Mouse (Mus musculus) mesoderm, embryonic 11.5 days (tissue): ENCODE results near the gene Shank3.

ENCODE experiments used
- DNase-seq: peaks from one replicate; pipeline ENCODE4 v3.0.0-alpha.2; 2012; ENCODE audit warnings: low read depth, low spot score

Shank3 gene

DNA sequence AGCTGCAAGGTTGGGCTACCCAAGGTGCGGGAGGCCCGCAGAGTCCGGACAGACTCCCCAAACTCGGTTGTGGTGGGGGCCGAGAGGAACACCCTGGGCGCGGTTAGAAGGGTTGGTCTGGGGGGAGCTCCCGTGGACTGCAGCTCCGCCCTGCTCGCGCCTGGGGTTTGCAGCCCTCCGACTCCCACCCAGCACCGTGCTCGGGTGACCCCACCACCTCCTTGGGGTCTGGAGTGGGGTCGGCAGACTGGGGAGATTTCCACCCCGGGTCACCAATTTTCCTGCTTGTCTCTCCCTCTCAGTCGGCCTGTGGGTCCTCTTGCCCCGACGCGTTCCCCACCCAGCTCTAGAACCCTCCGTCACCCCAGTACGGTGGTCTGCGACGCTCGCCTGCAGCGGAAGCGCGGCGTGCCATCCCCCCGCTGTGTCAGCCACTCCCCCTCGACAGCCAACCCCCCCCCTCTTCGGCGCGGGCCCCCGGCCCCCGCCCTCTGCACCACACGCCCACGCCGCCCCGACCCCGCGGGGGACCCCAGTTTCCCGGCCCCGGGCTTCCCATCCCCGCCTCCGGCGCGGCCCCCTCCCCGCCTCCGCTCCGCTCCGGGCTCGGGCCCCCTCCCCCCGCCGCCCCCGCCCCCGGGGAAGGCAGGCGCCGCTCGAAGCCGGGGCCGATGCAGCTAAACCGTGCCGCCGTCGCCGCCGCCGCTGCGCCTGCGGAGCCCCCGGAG lies at the start of gene Shank3:
TSS of gene Shank3 (plus strand) at position 663 of the 728 bp plus-strand sequence.
- peak; percentile 36 for DNase-seq

DNA sequence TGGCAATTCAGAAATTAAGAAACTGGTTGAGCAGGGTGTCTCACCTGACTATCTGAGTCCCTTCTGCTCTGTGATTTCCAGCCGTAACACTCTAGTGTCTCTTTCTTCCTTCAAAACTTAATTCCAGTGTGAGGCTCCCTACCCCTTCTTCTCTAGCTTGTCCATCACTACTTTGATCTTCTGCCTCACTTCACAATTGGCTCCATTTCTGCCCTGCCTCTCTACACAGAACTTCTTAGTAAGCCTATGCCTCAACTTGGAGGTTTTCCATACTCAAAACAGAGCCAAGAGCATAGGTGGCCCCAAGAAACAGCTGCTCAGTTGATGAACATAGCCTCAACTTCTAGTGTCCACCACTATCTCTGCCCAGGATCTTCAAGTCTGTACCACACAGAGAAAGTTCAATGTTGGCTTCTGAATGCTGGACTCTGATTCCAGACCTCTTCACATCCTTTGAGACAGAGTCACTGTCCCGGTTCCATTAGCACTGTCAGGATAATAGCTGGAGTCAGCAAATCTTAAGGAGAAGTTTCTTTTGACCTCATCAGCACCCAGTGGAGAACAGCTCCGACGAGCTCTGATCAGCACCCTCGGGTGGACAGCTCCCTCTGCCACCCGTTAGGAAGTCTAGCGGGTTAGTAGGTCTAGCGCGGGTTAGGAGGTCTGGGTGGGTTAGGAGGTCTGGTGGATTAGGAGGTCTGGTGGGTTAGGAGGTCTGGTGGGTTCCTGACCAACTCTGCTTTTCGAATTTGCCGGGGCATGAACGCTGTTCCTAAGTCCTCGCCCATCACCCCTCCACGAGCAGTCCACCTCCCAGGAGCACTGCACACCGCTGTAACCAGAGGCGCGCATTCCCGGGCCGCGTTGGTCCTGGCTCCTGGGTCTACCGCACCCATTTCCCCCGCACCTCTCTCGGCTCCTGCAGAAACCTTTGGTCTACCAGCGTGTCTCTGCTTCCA lies 46.2 kb upstream of the Shank3 start:
- DNase-seq, result peak; percentile 82

- peak; percentile 41 for DNase-seq
These were observed 45.5 kb upstream of the Shank3 start, which contains the start of gene Mapk8ip2 for GRCm38 (mm10) chr15:89453865-89454478. Gene Mapk8ip2 (plus strand): TSS chr15:89453913.

DNA sequence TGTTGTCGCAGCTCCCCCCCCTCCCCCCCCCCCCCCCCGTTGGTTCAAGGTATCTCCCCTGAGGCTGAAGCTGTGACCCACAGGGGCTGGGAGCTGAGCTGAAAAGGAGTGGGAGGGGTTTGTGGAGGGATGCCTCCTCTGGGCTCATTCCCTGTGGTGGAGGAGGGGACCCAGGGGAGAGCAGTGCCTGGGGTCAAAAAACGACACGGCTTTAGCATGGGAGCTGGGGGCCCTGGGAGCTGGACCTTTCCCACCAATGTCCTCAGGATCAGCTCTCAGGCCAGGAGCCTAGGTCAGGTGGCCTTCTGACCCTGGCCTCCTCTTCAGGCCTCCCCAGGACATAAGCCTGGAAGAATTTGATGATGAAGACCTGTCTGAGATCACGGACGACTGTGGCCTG lies 44.6 kb upstream of the Shank3 start:
- no peak for DNase-seq

DNA sequence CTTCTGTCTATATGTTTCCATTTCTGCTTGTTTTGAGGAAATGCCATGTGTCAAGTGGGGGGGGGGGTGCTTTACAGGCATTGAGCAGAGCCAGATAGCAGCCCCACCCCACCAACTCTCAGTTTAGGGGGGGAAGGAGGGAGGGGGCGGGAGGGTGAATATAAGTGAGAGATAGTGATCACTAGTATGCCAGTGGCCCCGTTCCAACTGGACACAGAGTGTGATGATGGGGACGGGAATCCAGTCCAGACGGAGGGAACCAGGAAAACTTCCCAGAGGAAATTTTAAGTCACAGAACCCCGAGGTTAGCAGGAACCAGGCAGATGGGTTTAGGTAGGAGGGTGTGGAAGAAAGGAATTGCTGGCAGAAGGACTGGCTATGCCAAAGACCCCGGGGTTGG lies 43.8 kb upstream of the Shank3 start:
- DNase-seq, result no peak

DNA sequence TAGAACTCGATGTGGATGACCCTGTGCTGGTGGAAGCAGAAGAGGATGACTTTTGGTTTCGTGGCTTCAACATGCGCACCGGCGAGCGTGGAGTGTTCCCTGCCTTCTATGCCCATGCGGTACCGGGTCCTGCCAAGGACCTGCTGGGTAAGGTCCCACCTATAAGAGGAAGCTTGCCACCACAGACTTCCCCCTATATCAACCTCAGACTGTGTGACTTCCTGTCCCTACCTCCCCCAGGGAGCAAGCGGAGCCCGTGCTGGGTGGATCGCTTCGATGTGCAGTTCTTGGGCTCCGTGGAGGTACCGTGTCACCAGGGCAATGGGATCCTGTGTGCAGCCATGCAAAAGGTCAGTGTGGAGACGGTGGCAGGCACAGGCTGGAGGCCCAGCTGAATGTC lies 40.5 kb upstream of the Shank3 start:
- DNase-seq, result no peak

DNA sequence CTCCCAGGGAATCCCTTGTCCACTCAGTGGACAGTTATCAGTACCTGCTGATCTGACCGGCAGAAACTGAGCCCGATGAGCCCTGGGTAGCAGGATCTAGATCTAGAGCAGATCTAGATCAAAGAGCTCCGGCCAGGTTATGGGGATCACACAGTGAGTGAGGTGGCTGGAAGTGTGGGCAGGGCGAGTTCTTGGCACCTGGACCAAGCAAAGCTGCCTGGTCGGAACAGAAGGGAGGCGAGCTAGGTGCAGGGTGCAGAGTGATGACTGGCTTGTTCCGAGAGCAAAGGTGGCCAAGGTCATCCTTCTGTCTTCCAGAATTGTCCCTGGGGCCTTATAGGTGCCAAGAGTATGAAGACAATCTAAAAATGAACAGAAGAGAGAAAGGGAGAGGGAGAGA lies 39.6 kb upstream of the Shank3 start:
- DNase-seq, result no peak

DNA sequence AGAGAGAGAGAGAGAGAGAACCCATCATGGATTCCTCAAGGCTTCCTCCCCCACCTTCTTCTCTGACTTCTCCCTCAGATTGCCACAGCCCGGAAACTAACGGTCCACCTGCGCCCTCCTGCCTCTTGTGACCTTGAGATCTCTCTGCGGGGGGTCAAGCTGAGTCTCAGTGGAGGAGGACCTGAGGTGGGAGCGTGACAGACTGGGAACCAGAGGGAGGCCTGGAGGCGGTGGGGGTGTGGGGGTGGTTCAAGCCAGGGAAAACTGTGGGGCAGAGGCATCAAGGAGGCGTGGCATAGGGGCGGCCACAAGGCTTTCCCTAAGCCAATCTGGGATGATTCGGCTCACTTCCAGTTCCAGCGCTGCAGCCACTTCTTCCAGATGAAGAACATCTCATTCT lies 39.1 kb upstream of the Shank3 start:
- DNase-seq, result no peak

- DNase-seq, result no peak
These were observed 38.1 kb upstream of the Shank3 start for GRCm38 (mm10) chr15:89461321-89461720.

DNA sequence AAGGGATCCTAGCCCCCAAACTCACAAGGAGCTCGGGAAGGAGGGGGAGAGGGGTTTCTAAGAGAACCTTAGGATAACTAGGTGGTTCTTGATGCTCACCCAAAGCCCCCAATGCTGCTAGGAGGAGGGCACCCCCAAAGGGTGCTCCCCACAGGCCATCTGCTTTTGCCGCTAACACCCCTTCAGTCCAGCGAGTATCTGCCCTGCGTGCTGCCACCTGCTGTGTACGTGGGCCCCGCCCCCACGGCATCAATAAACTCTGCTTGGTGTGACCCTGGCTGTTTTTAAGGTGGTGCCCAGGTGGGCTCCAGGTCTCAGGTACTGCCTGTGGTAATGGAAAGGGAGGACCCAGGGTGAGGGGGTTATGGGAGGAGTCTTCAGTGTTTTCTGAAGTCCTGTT lies 37.2 kb upstream of the Shank3 start:
- DNase-seq, result no peak

- DNase-seq, result no peak
These were observed 35.8 kb upstream of the Shank3 start for GRCm38 (mm10) chr15:89463334-89464235.

DNA sequence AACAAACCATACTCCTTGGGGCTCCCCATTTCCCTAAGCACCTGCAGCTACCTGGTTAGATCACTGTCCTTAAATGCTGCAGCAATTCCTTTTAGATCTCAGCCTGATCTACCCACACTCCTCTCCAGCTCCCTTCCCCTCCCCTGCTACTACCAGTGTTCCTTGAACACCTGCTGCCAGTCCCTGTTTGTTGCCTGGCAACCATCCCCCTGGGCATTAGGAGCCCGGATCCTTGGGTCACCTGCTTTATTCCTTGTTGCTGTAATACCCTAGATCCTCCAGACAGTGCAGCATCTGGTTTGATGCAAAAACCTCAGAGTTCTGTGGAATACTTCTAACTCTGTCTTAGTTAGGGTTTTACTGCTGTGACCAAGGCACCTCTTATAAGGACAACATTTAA lies 34.4 kb upstream of the Shank3 start:
- peak; percentile 48 for DNase-seq

DNA sequence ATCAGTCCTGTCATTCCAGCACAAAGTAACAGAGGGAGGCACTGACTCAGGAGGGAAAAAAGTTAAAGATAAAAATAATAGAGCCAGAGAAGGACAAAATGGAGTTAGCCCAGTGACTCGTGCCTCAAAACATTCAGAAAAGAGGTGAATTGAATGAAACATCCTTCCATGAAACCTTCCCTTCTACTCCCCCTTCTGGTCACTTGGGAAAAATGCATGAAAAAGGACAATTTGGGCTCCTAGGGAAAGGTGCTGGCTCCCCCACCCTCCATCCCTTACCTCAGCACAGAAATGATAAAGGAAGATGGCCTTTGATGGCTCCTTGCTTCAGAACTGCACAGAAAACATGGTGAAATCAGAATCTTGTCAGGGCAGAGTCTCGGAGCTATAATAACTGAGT lies 30.8 kb upstream of the Shank3 start:
- DNase-seq, result peak; percentile 47

DNA sequence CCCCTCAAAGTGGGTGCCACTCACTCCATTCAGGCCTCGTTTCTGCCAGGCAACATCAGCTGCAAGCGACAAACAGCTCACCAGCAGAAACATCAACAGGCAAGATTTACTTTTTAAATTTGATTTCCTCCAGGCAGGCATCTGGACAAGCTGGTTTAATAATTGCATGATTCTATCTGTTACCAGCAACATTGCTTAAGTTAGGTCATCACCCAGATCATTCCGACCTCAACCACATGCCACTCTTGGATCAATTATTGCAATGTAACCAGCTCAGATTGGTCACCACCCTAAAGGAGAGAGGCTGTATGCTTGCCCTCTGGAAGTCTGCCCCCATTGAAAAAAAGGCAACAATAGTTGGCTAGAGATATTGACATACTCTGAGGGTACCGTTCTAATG lies 27.9 kb upstream of the Shank3 start:
- DNase-seq, result no peak

DNA sequence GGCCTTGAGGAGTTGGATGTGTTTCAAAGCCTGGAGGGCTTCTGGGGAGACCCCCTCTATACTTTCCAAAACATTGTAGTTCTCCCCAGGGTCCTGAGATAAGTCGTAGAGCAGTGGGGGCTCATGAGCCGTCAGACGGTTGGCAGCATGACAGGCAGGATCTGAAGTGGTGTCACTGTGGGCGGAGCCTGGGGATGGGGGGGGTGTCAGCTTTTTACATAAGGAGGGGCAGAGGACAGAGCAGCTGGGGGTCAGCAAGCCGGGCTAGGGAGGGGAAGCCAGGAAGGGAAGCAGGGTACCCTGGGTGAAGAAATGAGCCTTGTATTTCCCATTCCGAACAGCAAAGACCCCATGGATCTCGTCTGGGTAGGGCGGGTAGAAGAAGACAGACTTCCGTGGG lies 26.1 kb upstream of the Shank3 start:
- DNase-seq, result no peak

- DNase-seq, result no peak
These were observed 25.5 kb upstream of the Shank3 start for GRCm38 (mm10) chr15:89473921-89474320.

DNA sequence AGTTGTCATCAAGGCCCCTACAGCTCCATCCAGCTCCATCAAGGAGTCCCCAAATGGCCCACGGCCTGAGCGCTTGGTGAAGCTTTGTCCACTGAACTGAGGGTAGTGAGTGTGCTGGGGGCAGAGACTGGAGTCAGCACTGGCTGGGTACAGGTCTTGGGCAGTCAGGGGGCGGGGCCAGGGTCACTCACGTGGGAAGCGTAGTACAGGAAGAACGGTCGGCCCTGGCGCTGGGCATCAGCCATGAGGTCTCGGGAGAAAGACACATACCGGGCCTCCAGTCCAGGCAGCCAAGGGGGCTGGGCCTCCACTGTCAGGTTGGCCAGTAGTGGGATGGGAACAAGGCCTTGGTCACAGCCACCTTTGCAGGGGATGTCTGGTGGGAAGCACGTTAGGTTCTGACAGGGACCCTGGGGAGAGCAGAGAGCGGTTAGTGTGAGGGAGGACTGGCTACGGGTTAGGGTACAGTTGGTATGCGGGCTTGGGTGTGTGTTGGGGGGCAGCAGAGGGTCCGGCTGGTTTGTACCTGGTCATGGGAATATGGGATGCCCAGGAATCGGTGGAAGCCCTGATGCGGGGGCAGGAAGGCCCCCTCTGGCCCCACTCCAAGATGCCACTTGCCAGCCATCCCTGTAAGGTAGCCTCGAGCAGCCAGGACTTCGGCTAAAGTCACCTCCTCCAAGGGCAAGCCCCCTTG lies 24.7 kb upstream of the Shank3 start:
- no peak for DNase-seq

- DNase-seq, result no peak
These were observed 24.2 kb upstream of the Shank3 start for GRCm38 (mm10) chr15:89475293-89475600.

DNA sequence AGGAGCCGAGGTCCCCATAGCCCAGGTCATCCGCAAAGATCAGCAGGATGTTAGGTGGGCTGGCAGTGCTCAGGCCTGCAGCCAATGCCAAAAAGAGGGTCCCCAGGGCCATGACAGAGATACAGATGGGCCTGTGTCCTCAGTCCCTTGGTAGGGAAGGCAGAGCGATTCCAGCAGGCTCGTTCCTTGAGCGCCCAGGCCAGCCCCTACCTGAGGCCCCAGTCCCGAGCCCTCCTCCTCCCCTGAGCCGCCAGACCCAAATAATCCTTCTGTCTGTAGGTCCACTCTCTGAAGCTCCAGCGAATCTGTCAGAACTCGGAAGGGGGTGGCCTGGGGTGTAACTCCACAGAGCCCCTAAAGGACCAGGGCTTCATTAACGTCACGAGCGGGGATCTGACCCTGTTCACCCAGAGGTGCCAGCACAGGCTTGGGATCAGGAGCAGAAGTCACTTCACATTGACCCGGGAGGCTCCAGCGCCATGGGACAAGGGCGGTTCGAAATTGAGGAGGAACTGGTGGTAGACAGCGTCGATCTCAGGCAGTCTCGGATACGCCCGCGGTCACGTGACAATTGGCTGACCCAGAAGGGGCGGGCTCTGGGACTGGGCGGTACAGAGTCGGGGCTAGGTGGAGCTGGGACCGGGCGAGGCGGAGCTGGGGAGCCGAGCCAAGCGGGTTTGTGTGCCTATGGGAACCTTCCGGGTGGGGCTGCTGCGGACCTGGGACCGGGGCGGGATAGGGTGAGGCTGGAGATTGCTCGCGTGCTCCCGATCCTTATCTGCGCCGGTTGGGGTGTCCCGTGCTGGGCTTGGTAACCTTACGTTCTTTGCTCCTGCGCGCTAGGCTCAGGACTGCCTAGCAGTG lies 23.6 kb upstream of the Shank3 start:
- DNase-seq, result peak; percentile 88

- DNase-seq, result no peak
These were observed 23.0 kb upstream of the Shank3 start for GRCm38 (mm10) chr15:89476475-89476815.
